Mouse (Mus musculus) G1E (cell line): Measurements from ENCODE around the gene Apopt1. TPM values are rescaled to one million over a fixed set of nuclear protein-coding genes. Genes with fewer than 3 reads are reported as not detected.

Experiments used
- ATAC-seq: 2 replicates; pipeline ENCODE4 v1.8.0; 2016; ENCODE audit warnings: mild to moderate bottlenecking; ENCODE audit not compliant: insufficient number of reproducible peaks, poor library complexity, low FRiP score, severe bottlenecking; ENCODE audit errors: extremely low read depth
- DNase-seq: peaks from one replicate; pipeline ENCODE4 v3.0.0; 2012; ENCODE audit warnings: low spot score
- H3K27me3 ChIP-seq: 2 replicates; pipeline ENCODE4 v1.6.1; 2012; ENCODE audit warnings: mild to moderate bottlenecking, low read length, inconsistent platforms; ENCODE audit not compliant: insufficient read depth
- H3K36me3 ChIP-seq: replicated peaks from 2 replicates; pipeline ENCODE3; 2012; ENCODE audit warnings: mild to moderate bottlenecking, inconsistent platforms
- H3K4me1 ChIP-seq: 2 replicates; pipeline ENCODE4 v1.6.1; 2012; ENCODE audit warnings: low read depth, low read length, inconsistent platforms, mixed read lengths; ENCODE audit not compliant: insufficient read depth
- H3K4me3 ChIP-seq: 2 replicates; pipeline ENCODE4 v1.5.1; 2012; ENCODE audit warnings: low read depth, mild to moderate bottlenecking, inconsistent platforms, low read length, moderate library complexity, mixed read lengths
- H3K9me3 ChIP-seq: replicated peaks from 2 replicates; pipeline ENCODE4 v1.6.1; 2012; ENCODE audit warnings: inconsistent platforms
- CTCF ChIP-seq: IDR thresholded peaks from 2 replicates; pipeline ENCODE4 v1.5.1; 2012; ENCODE audit warnings: low read depth, low read length, inconsistent platforms, mixed read lengths
- GATA1 ChIP-seq: IDR thresholded peaks from 2 replicates; pipeline ENCODE4 v1.6.1; 2012; ENCODE audit warnings: borderline replicate concordance, low read length, inconsistent platforms, mixed read lengths
- GATA2 ChIP-seq: IDR thresholded peaks from 2 replicates; pipeline ENCODE4 v1.6.1; 2012; ENCODE audit warnings: low read depth, low read length, inconsistent platforms, borderline replicate concordance
- POLR2AphosphoS5 ChIP-seq: IDR thresholded peaks from 2 replicates; pipeline ENCODE4 v1.6.1; 2012; ENCODE audit warnings: low read depth, low read length, inconsistent platforms; ENCODE audit not compliant: insufficient replicate concordance
- TAL1 ChIP-seq: conservative IDR thresholded peaks from 2 replicates; pipeline ENCODE4 v1.6.1; 2012; ENCODE audit warnings: low read depth, low read length, inconsistent platforms, mixed read lengths
- polyA plus RNA-seq: library from polyadenylated mRNA; stranded (reverse); fragments of >175 nt; gene quantifications from 2 replicates; pipeline ENCODE4 v1.2.3, GENCODE M21; 2012
- total RNA-seq, 2 experiments: library from RNA; stranded (forward) in 1 of 2; stranded (reverse) in 1 of 2; fragments of 200-1000 nt in 1 of 2; fragments of >200 nt in 1 of 2; fragmentation: Nextera tagmentation in 1 of 2; gene quantifications; 2 replicates each; pipeline ENCODE4 v1.2.3; 2014 to 2017

Apopt1 gene
- total and polyA plus RNA-seq, 3 experiments, result 68.7 to 315 (median 109) TPM

- DNase-seq, result peak; percentile 43
- no peak for ATAC-seq
- Histone ChIP-seq H3K36me3 (peaks cover 52% of the 10 kb centered on the region), H3K4me1 (peaks cover 68% of the 10 kb centered on the region), H3K9me3 (no peaks in the 10 kb centered on the region), H3K4me3 (peak overlapping the region; percentile 80), H3K27me3 (peaks cover 13% of the 10 kb centered on the region)
- TF ChIP-seq GATA2, result no peak
- TF ChIP-seq POLR2AphosphoS5, result peak; percentile 64; the same call in 1 of the 2 replicates
Measured at GRCm38 (mm10) chr12:111678670-111678933, 34.5 kb upstream of the Apopt1 start.

- no peak for ATAC-seq
- H3K27me3 ChIP-seq, result peaks cover 9% of the 10 kb centered on the region
- peak; percentile 65 for DNase-seq
Measured at GRCm38 (mm10) chr12:111678997-111679396, 34.1 kb upstream of the Apopt1 start.

DNA sequence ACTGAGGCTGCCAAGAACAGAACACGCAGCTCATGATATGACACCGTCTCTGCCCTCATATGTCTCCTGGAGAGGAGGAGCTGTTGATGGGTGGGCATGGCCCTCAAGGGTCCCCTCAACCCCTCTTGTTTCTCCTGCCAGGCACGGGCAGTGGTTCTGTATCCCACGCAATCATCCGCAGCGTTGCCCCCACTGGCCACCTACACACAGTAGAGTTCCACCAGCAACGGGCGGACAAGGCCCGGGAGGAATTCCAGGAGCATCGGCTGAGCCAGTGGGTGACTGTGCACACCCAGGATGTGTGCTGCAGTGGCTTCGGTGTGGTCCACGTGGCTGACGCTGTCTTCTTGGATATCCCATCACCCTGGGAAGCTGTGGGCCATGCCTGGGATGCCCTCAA, 32.4 kb upstream of the Apopt1 start:
- peaks cover 69% of the 10 kb centered on the region for H3K36me3 ChIP-seq
- ATAC-seq, result no peak

More at GRCm38 (mm10) chr12:111678997-111679396, 34.1 kb upstream of the Apopt1 start:
- peak overlapping the region; percentile 80 for H3K4me3 ChIP-seq
- TF ChIP-seq CTCF (no peak), GATA1 (no peak), TAL1 (no peak), GATA2 (no peak), POLR2AphosphoS5 (no peak)
- no peaks in the 10 kb centered on the region for H3K9me3 ChIP-seq
- peaks cover 68% of the 10 kb centered on the region for H3K4me1 ChIP-seq
- H3K36me3 ChIP-seq, result peaks cover 56% of the 10 kb centered on the region

DNA sequence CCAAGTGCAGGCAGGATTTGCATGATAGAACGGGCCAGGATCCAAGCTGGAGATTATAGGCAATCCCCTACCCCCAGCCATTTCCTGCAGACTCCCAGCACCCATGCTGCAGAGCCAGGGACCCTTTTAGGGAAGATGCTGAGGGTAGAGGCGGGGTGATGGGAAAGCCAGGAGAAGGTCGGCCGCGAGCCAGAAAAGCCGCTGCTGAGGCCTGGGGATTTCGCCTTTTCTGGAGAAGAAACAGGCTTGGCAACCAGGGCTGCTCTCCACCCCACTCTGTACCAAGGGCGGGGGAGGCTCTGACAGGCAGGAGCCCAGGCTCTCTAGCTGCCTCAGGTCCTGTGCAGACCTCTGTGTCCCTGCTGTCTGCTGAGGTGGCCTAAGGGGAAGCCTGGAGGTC, 31.8 kb upstream of the Apopt1 start:
- ATAC-seq (no peak), DNase-seq (no peak)
- H3K27me3 ChIP-seq, result no peaks in the 10 kb centered on the region
- peaks cover 73% of the 10 kb centered on the region for H3K36me3 ChIP-seq
- TF ChIP-seq TAL1 (no peak), GATA2 (no peak)
- no peaks in the 10 kb centered on the region for H3K9me3 ChIP-seq
- peaks cover 55% of the 10 kb centered on the region for H3K4me1 ChIP-seq
- H3K4me3 ChIP-seq, result no peak overlapping the region

More for the DNA sequence above, 32.4 kb upstream of the Apopt1 start:
- H3K4me1 ChIP-seq, result peaks cover 60% of the 10 kb centered on the region
- H3K9me3 ChIP-seq, result no peaks in the 10 kb centered on the region
- TF ChIP-seq POLR2AphosphoS5 (no peak), GATA2 (no peak), CTCF (no peak), TAL1 (no peak), GATA1 (no peak)
- H3K27me3 ChIP-seq, result no peaks in the 10 kb centered on the region
- DNase-seq, result no peak
- H3K4me3 ChIP-seq, result peak overlapping the region; percentile 28; the same call in 1 of the 2 replicates

GRCm38 (mm10) chr12:111682003-111682402, 31.1 kb upstream of the Apopt1 start:
- TF ChIP-seq TAL1, result no peak
- TF ChIP-seq CTCF, result no peak
- 0 out of 2 replicates have a peak, but pooled peaks cover 4% of the 10 kb centered on the region for H3K27me3 ChIP-seq
- no peaks in the 10 kb centered on the region for H3K9me3 ChIP-seq
- peaks cover 50% of the 10 kb centered on the region for H3K4me1 ChIP-seq
- H3K36me3 ChIP-seq, result peaks cover 75% of the 10 kb centered on the region
- no peak for DNase-seq
- ATAC-seq, result no peak
- H3K4me3 ChIP-seq, result no peak overlapping the region

DNA sequence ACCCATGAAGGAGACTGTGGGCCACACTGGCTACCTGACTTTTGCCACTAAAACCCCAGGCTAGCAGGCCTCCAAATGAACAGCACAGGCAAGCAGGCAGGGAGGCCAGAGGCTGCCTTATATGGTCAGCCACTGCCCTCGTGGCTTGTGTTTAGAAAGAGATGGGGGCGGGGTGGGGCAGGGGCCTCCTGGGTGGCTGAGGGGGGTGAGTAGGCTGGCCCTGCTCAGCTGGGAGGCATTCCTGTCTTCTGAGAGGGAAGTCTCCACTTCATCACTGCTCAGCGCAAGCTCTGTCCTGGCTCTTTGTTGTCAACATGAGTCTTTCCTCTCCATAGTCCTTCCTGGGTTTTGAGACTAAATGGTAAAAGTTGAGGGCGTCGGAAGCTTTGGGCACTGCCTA, 30.3 kb upstream of the Apopt1 start:
- ATAC-seq (no peak), DNase-seq (no peak)
- Histone ChIP-seq H3K4me3 (no peak overlapping the region), H3K36me3 (peaks cover 75% of the 10 kb centered on the region), H3K9me3 (no peaks in the 10 kb centered on the region), H3K4me1 (peaks cover 45% of the 10 kb centered on the region), H3K27me3 (peaks cover 11% of the 10 kb centered on the region)
- TF ChIP-seq GATA2, result no peak
- no peak for TF ChIP-seq POLR2AphosphoS5
- TF ChIP-seq TAL1, result no peak
- TF ChIP-seq GATA1, result no peak
- no peak for TF ChIP-seq CTCF

DNA sequence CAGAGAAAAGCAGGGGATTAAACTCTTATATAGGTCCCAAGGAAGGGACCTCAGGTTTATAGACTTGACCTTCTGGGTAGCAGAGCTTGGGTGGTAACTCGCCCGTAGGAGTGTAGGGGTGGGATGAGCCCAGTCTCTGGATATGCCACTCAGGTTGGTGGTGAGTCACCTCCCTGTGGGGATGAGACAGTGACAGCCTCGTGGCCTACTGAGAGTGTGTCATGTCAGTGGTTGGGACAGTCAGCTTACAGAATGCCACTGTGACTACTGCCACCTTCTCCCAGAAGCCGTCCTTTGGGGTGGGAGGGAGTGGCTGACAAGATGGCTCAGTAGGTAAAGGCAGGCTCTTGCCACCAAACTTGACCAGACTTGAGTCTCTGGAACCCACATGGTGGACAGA, 26.7 kb upstream of the Apopt1 start:
- no peaks in the 10 kb centered on the region for H3K9me3 ChIP-seq
- DNase-seq, result no peak
- peaks cover 19% of the 10 kb centered on the region for H3K4me1 ChIP-seq
- no peak for TF ChIP-seq TAL1
- TF ChIP-seq GATA2, result no peak
- TF ChIP-seq CTCF, result no peak
- 0 out of 2 replicates have a peak, but pooled peaks have one; percentile 79 for TF ChIP-seq POLR2AphosphoS5
- no peak for ATAC-seq
- no peak overlapping the region for H3K4me3 ChIP-seq
- H3K36me3 ChIP-seq, result peaks cover 46% of the 10 kb centered on the region
- peaks cover 45% of the 10 kb centered on the region for H3K27me3 ChIP-seq
